12 mouse cellular contexts compared by ENCODE assay signal in genomic region chrX:17217451-17217850, GRCm38 (mm10).
DNase-seq lines count a peak whose midpoint lies in the region; ATAC-seq and TF ChIP-seq lines count a peak whose summit lies in the region.
"Had no signal": no experiment of that assay in that cellular context is flagged by ENCODE, and none has a peak within 500 bp of the region (broad histone marks: within the 10 kb centered on the region; RNA-seq: fewer than 3 reads in every experiment).

No protein-coding gene starts in this region.

- DNase-seq in heart, postnatal 0 days (ENCODE audit: low spot score): no peak
- no peak for DNase-seq in heart, postnatal 25 days (ENCODE audit: low spot score)
- DNase-seq in left cerebral cortex, postnatal 25 days (ENCODE audit: low spot score in 2 of 2): peak; percentile 4 to 28
- no peak for DNase-seq in left cerebral cortex, postnatal 10 days (ENCODE audit: extremely low spot score in 1 of 2, low spot score in 2 of 2)
- peak; percentile 10 for DNase-seq in NIH3T3 (ENCODE audit: low read depth)
- peak; percentile 13 for DNase-seq in retina, embryonic 14.5 days (ENCODE audit: low spot score)
- DNase-seq in ovary, postnatal 14 days (ENCODE audit: low spot score): no peak
- DNase-seq: cerebellum, adult 11 months; liver, embryonic 13.5 days; thymus, postnatal 14 days had no signal

- H3K4me3 ChIP-seq in heart, postnatal 0 days (ENCODE audit: low read depth, low read length): no peak overlapping the region
- H3K4me3 ChIP-seq: heart, embryonic 13.5 days; liver, embryonic 13.5 days had no signal

- no peak overlapping the region for H3K4me2 ChIP-seq in heart, postnatal 0 days (ENCODE audit: low read depth, low read length)
- H3K4me2 ChIP-seq: heart, embryonic 13.5 days; liver, embryonic 13.5 days had no signal

- H3K36me3 ChIP-seq in heart, postnatal 0 days (replicated peaks; ENCODE audit: control insufficient read depth, insufficient read depth, low read length): no peaks in the 10 kb centered on the region
- H3K36me3 ChIP-seq: heart, embryonic 13.5 days; liver, embryonic 13.5 days had no signal

- no peak for ATAC-seq in heart, postnatal 0 days (ENCODE audit: insufficient read depth, low read depth)
- ATAC-seq: inflammation-experienced regulatory T-cells, adult 6 months had no signal

- no peak overlapping the region for H3K27ac ChIP-seq in heart, postnatal 0 days (ENCODE audit: low read depth)
- H3K27ac ChIP-seq: heart, embryonic 13.5 days; liver, embryonic 13.5 days had no signal

- intact Hi-C loops in heart, postnatal 25 days (cut with DNase I): no loop called here
- intact Hi-C loops in left cerebral cortex, postnatal 25 days (cut with DNase I): loop anchor here (1.0 to 5.0 kb wide), 2 partner anchors 323 to 765 kb away; no protein-coding TSS in a partner anchor
- intact Hi-C loops in left cerebral cortex, postnatal 10 days (cut with DNase I): loop anchor here (5.0 kb wide), 1 partner anchor 320 kb away; no protein-coding TSS in a partner anchor

- H3K27me3 ChIP-seq in heart, postnatal 0 days (ENCODE audit: control insufficient read depth, insufficient read depth, low read length): no peaks in the 10 kb centered on the region
- H3K27me3 ChIP-seq: heart, embryonic 13.5 days; liver, embryonic 13.5 days had no signal

- H3K4me1 ChIP-seq in heart, postnatal 0 days (ENCODE audit: control insufficient read depth, insufficient read depth): no peaks in the 10 kb centered on the region
- H3K4me1 ChIP-seq: heart, embryonic 13.5 days; liver, embryonic 13.5 days had no signal

- H3K9me3 ChIP-seq in heart, postnatal 0 days (replicated peaks; ENCODE audit: control insufficient read depth, low read length): no peaks in the 10 kb centered on the region
- H3K9me3 ChIP-seq: heart, embryonic 13.5 days; liver, embryonic 13.5 days had no signal

- H3K9ac ChIP-seq in heart, postnatal 0 days (replicated peaks; ENCODE audit: low read depth, low read length): no peak overlapping the region
- H3K9ac ChIP-seq: heart, embryonic 13.5 days; liver, embryonic 13.5 days had no signal

- no peak for TF ChIP-seq EP300 in heart, postnatal 0 days (IDR thresholded peaks at IDR 0.05; ENCODE audit: low read depth)

- peak; percentile 13; the same call in 1 of the 2 replicates for TF ChIP-seq CTCF in heart, postnatal 0 days (IDR thresholded peaks at IDR 0.05; ENCODE audit: low read depth)

Comparison
In these comparisons a context has a peak if more than half of its experiments do, and no peak if none do; other contexts are left out.
1. DNase-seq: peak in left cerebral cortex, postnatal 25 days (2 of 2), NIH3T3 (single experiment) and retina, embryonic 14.5 days (single experiment); none in heart, postnatal 0 days (single experiment), heart, postnatal 25 days (single experiment), left cerebral cortex, postnatal 10 days (0 of 2) and ovary, postnatal 14 days (single experiment).